Mouse (Mus musculus) thymus, postnatal 10 days (tissue): ENCODE data around the gene Duxbl2.
"Not testable (repeated sequence)": the region's sequence is repeated elsewhere in the genome, so short reads cannot be mapped to it uniquely, and the experiment has no call there.

Experiments
- DNase-seq, 2 experiments: peaks; one replicate each; pipeline ENCODE4 v3.0.0; 2021; ENCODE audit warnings: low spot score in 2 of 2

Gene Duxbl2

DNA sequence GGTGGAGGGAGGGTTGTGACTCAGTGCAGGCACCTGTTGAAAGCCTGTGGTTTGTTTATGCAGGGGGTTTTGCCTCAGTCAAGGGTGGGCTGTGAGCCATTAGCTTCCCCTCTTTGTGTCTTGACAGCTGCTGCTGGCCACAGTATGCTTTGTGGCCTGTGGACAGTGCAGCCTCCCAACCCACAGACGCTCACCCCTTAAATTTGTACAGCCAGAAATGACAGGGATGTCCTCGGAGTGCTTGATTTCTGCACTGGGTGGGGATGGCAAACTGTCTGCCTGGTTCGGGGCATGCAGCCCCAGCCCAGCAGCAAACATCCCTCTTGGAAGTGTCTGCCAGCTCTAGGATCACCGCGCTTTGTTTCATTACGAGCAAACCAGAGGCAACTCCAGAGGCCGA is at the start of gene Duxbl2:
Duxbl2 (plus strand) TSS at position 200 of the 400 bp plus-strand sequence.
- not testable (repeated sequence) for DNase-seq

DNA sequence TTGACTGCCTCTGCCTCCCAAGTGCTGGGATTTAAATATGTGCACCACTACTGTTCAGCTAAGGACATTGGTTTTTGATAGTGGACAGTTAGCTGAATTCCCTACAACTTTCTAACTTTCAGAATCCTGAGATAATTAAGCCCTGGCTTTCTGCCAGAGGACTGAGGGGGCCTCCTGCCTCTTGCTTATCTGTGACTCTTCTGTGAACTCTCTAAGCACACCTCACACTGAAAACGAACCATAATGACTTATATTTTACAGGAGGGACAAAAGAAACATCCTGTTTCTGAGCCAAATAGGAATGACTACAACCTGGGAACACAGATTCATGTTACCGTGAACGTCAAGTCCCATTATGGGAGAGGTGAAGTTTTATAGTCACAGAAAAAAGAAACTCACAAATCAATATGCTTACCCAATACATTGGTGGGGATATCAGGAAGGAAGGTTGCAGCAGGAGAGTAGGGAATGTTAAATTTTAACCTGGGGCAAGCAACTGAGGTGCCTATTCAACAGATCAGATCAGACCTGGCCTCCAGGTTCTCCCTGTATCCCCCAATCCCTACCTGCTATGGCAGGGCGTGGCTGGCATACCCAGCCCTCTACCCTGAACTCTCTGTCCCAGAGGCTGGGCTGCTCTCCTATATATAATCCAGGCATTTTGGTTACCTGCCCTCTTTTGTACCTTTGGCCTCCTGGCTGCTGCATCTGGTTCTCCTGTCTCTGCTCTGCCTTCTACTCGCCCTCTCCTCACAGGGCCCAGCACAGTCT is 41.3 kb upstream of the Duxbl2 start:
- DNase-seq: not testable (repeated sequence)

DNA sequence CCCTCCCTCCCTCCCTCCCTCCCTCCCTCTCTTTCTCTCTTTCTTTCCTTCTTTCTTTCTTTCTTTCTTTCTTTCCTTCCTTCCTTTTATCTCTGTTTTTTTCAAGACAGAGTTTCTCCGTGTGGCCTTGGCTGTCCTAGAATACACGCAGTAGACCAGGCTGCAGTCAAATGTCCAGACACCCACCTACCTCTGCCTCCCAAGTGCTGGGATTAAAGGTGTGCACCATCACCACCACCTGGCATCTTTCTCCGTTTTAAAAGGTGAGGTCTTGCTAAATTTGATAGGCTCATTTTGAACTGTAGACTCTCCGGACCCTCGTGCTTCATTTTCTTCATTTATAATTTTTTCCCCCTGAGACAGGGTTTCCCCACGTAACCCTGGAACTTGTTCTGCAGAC is 36.9 kb upstream of the Duxbl2 start, which contains the start of gene Cphx2:
Cphx2 (plus strand) TSS at position 301 of the 400 bp plus-strand sequence.
- not testable (repeated sequence) for DNase-seq

- not testable (repeated sequence) for DNase-seq
Observed at GRCm38 (mm10) chr14:26081997-26082396, 36.2 kb upstream of the Duxbl2 start, which contains the start of gene Cphx3. TSS of gene Cphx3 (plus strand) at chr14:26082297.

DNA sequence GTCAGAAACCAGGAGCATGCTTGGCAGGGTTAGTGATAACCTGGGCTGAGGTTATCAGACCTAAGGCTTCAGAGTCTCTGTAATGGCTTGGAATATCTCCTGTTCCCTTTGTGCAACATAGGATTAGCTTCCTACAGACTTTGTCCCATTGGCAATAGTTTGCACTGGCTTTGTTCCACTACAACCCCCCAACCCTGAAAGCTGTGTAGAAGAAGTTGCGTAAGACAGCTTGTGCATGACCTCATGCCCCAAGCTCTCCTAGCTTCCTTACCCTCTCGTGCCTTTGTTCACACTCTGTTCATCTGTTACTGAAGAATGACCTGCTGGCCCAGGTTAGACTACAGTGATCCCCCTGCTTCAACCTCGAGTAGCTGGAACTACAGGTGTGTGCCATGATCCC is 20.5 kb upstream of the Duxbl2 start:
- DNase-seq: not testable (repeated sequence)

DNA sequence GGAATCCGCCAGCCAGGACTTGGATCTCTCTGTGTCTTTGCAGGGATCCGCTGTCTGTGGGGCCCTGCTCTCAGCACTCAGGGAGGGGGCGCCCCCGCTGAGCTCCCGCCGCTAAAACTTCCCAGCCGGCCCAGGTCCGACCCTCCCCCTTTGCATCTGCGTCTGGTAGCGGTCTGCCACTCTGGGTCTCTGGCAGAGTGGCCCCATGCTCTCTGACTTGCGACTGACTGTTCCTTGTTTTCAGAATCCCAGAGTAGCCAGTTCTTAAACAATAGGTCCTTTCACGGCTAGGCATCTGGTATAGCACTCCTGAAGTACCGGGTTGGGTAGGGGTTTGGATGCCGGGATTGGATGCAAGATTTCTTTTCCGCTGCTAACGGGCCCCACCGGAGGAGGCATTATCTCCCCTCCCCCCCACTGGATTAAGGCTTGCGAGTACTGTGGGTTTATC is 426 bp downstream of the Duxbl2 start:
- not testable (repeated sequence) for DNase-seq

- not testable (repeated sequence) for DNase-seq
Observed at GRCm38 (mm10) chr14:26119095-26119494, 946 bp downstream of the Duxbl2 start.

- DNase-seq: not testable (repeated sequence)
Observed at GRCm38 (mm10) chr14:26147095-26147494, 28.9 kb downstream of the Duxbl2 start.

- not testable (repeated sequence) for DNase-seq
Observed at GRCm38 (mm10) chr14:26156032-26156431, 37.9 kb downstream of the Duxbl2 start.

DNA sequence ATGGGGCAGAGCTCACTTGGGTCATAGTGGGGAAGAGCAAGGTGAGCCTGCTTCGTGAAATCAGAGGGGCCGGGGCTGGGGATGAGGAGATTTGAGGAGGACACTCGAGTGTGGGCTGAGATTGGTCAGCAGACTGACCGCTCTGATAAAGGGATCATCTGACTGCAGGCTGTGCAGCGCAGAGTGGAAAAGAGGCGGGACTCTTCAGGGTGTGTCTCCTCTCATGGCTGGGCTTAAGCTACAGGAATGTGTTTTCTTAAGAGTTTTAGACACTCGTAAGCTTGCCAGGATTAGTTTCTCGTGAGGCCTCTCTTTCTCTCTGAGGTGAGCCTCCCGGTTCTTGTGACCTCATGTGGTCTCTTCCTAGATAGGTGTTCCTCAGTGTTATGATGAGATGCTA is 43.0 kb downstream of the Duxbl2 start:
- not testable (repeated sequence) for DNase-seq

DNA sequence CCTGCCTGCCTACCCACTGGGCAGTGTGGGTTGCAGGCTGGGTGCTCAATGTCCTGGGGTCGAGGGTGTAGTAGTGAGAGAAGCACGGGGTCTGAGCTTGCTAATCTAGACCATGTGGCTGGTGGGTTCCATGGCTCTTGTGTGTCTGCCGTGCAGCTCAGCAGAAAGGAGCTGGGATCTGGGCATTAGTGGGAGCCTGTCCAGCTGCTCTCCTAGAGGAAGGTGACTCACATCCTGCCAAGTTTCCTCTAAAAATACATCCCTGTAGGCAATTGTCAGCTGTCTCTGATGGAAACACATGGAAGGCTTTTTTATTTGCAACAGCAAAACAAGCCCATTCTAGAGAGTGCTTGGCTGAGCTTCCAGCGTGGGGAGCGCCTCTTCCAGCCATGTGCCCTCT is 44.3 kb downstream of the Duxbl2 start:
- not testable (repeated sequence) for DNase-seq

GRCm38 (mm10) chr14:26165266-26165665 is 47.1 kb downstream of the Duxbl2 start:
- DNase-seq: not testable (repeated sequence)

DNA sequence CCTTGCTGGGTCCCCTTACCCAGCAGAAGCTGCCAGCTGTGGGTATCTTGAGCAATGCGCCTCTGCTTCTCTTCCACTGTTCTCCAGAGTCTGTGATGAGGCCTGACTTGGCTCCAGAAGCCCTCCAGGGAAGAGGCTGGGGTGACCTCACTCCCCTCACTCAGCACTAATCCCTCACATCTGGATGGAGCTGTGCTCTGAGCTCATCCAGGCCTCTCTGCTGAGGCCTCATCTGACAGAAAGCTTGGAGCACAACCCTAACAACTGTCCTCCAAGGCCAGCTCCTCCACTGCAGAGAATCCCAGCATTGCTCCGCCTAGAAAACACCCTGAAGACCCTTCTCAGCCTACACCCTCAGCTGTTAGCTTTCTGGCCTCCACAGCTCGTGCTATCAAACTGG is 55.8 kb downstream of the Duxbl2 start:
- not testable (repeated sequence) for DNase-seq

GRCm38 (mm10) chr14:26175028-26175427 is 56.9 kb downstream of the Duxbl2 start:
- not testable (repeated sequence) for DNase-seq
